Mouse (Mus musculus): ENCODE measurements around the gene Auts2. TPM values are rescaled to one million over a fixed set of nuclear protein-coding genes. Genes with fewer than 3 reads are reported as not detected.

The Auts2 gene
- polyA plus RNA-seq, 1 experiment from 2014 or later, result 76.2 TPM

DNA sequence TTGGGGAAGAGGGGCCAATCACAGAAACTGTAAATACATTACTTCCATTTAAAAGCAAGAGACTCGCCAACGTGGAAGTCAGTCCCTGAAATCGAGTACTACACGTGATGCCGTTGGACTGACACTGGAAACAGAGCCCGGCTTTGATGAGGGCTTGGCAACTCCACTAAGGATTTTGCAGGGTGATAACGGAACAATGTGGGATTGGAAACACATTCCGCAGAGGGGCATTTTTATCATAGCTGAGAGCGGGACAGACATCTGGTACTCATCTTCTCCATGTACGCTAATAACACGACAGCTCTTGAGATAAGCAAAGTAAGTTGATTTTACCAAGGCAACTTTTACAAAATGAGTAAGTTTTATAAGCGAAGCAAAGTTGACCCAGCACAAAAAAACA, 514.1 kb downstream of the Auts2 start:
- Histone ChIP-seq H3K36me3 (no peaks in the 10 kb centered on the region), H3K4me2 (no peak overlapping the region), H3K4me1 (replicated peaks) (peaks cover 37% of the 10 kb centered on the region), H3K27ac (replicated peaks) (no peak overlapping the region), H3K27me3 (no peaks in the 10 kb centered on the region), H3K4me3 (no peak overlapping the region), H3K9me3 (no peaks in the 10 kb centered on the region), H3K9ac (no peak overlapping the region)
- ATAC-seq (ENCODE audit: low FRiP score, low read depth), result no peak
- 77% methylated on average over 12 of the region's 12 CpGs for WGBS

DNA sequence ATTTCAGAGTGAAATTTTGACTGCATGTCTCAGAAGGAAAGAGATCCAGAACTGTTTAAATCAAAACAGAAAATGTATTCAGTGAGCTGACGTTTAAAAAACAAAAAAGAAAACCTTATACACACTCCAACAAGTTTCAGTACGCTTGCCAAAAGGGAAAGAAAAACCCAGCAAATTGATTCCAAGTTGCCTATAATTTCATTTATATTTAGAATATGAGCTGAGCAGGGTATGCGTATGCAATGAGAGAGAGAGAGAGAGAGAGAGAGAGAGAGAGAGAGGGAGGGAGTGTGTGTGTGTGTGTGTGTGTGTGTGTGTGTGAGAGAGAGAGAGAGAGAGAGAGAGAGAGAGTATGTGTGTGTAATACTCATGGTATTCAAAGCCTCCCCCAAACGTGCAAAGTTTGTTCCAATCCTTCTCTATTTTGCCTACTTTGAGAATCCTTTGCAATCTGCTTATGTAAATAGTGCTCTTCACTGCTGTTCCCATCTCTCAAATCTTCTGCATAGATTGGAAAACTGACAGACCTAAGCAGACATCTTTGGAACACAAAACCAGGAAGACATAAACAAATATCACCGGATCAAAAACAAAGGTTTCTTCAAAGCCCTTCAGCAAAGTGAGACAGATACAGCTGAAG, 515.2 kb downstream of the Auts2 start:
- WGBS, result 79% methylated on average over 5 of the region's 5 CpGs
- no peak overlapping the region for H3K9ac ChIP-seq
- H3K4me3 ChIP-seq, result no peak overlapping the region
- H3K4me1 ChIP-seq (replicated peaks), result peaks cover 27% of the 10 kb centered on the region
- ATAC-seq (ENCODE audit: low FRiP score, low read depth), result no peak
- no peaks in the 10 kb centered on the region for H3K36me3 ChIP-seq
- no peak overlapping the region for H3K4me2 ChIP-seq
- H3K27me3 ChIP-seq, result no peaks in the 10 kb centered on the region
- no peaks in the 10 kb centered on the region for H3K9me3 ChIP-seq
- H3K27ac ChIP-seq (replicated peaks), result no peak overlapping the region

DNA sequence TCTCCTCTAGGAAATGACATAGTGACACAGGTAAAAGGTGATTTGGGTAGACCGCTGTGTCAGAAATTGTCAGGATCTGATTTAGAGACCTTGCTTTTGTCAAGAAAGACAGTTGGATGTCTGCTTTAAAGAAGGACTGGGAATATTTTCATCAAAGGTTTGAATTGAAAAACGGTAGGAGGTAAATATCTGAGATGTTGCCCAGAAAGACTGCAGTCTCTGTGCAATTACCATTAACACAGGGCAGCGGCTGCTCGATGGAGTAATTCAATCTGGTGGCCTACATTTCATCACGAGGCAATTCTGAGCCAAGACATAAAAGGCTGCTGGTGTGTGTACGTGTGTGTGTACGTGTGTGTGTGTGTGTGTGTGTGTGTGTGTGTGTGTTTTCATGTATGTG, 529.8 kb downstream of the Auts2 start:
- Histone ChIP-seq H3K9me3 (no peaks in the 10 kb centered on the region), H3K27me3 (no peaks in the 10 kb centered on the region)
- WGBS, result 49% methylated on average over 7 of the region's 7 CpGs

DNA sequence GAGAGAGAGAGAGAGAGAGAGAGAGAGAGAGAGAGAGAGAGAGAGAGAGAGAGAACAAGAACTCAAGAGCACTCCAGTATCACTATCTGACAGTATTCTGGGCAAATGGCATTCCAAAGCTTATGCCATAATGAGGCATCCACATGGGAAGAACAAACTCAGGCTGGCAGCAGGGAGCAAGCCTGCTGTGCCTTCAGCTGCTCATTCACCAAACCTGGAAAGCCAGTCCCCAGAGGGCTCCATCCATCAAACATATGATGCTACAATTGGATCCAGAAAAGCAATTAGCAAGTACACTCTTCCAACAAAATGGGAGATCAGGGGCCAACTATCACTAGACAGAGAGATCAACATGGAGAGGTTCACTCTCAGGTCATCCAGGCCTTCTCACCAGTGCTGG, 531.3 kb downstream of the Auts2 start:
- no peak for ATAC-seq (ENCODE audit: low FRiP score, low read depth)

More for the DNA sequence above, 529.8 kb downstream of the Auts2 start:
- no peak overlapping the region for H3K4me2 ChIP-seq
- H3K4me3 ChIP-seq, result no peak overlapping the region
- H3K9ac ChIP-seq, result no peak overlapping the region
- no peak for ATAC-seq (ENCODE audit: low FRiP score, low read depth)
- no peaks in the 10 kb centered on the region for H3K4me1 ChIP-seq (replicated peaks)
- no peak overlapping the region for H3K27ac ChIP-seq (replicated peaks)
- H3K36me3 ChIP-seq, result no peaks in the 10 kb centered on the region

DNA sequence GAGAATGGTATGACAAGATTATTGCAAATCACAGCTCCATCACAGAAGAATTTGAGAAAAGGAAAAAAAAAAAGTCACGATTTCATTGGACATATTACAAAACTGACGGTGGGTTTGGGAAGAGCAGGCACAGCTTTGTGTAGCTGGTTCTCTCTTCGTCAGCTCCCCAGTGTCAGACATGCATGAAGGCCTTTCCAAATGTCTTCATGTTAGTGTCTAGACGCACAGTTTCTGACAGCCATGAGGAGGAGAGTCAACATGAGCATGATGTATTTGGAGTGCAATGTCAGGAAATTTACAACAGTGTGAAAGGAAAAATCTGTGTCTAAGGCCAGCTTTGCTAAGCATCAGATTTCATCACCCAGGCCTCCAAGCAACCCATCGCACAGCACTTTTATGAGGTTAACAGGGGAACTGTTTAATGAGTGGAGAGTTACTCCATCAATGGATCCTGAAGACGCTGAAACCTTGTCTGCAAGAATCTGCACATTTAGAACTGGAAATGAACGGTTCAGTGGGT, 534.4 kb downstream of the Auts2 start:
- Histone ChIP-seq H3K4me2 (no peak overlapping the region), H3K4me1 (replicated peaks) (no peaks in the 10 kb centered on the region), H3K9me3 (no peaks in the 10 kb centered on the region), H3K27ac (replicated peaks) (no peak overlapping the region), H3K9ac (no peak overlapping the region), H3K4me3 (no peak overlapping the region), H3K36me3 (no peaks in the 10 kb centered on the region), H3K27me3 (no peaks in the 10 kb centered on the region)
- WGBS, result 75% methylated on average over 7 of the region's 7 CpGs
- ATAC-seq (ENCODE audit: low FRiP score, low read depth), result no peak

More for the DNA sequence above, 531.3 kb downstream of the Auts2 start:
- H3K27me3 ChIP-seq, result no peaks in the 10 kb centered on the region
- H3K4me3 ChIP-seq, result no peak overlapping the region
- H3K4me1 ChIP-seq (replicated peaks), result no peaks in the 10 kb centered on the region
- no peak overlapping the region for H3K27ac ChIP-seq (replicated peaks)
- no peaks in the 10 kb centered on the region for H3K36me3 ChIP-seq
- no peak overlapping the region for H3K4me2 ChIP-seq
- H3K9ac ChIP-seq, result no peak overlapping the region
- H3K9me3 ChIP-seq, result no peaks in the 10 kb centered on the region

DNA sequence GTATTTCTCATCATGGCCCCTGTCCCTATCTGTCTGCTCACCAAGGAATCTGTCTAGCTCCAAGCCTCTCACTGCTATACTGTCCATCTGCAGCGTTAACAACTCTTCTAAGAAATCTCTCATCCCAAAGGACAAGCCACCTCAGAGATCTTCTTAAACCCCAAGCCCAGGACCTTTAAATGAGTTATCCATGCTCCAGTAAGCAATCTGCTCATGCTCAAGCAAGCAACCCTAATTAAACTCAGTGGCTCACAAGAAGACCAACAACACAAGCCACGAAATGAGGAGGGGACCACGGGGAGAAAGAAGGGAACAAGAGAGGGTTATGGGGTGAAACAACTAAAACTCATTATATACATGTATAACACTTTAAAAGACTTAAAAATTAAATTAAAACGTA, 535.2 kb downstream of the Auts2 start:
- Histone ChIP-seq H3K36me3 (no peaks in the 10 kb centered on the region), H3K4me1 (replicated peaks) (no peaks in the 10 kb centered on the region), H3K9ac (no peak overlapping the region), H3K27me3 (no peaks in the 10 kb centered on the region), H3K4me3 (no peak overlapping the region), H3K27ac (replicated peaks) (no peak overlapping the region), H3K4me2 (no peak overlapping the region), H3K9me3 (no peaks in the 10 kb centered on the region)
- 82% methylated on average over 4 of the region's 4 CpGs for WGBS
- no peak for ATAC-seq (ENCODE audit: low FRiP score, low read depth)

DNA sequence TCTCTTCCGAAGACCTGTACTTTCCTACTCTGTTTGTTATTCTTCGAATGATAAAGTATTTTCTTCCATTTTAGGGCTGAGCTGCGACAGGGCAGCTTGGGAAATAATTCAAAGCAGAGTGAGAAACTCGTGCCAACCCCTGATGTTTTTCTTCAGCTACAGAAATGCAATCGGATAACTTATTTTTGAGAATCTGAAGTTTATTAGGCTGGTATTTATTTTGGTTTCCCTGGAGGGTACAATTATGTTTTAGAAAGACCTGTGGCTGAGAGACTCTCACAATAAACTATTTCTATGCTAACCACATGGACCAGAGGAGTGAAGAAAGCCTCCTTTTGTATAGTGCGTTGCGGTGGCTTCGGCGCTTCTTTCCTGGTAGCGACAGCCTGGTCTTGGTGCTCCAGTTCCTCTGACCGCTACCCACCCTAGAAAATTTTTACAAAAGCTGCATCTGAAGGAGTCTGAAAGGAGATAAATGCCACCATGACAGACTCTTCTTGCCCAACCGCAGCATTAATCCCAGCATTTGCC, 550.4 kb downstream of the Auts2 start:
- ATAC-seq (ENCODE audit: low FRiP score, low read depth), result no peak
- Histone ChIP-seq H3K27me3 (no peaks in the 10 kb centered on the region), H3K4me3 (no peak overlapping the region), H3K4me2 (no peak overlapping the region), H3K9ac (no peak overlapping the region), H3K9me3 (no peaks in the 10 kb centered on the region), H3K27ac (replicated peaks) (no peak overlapping the region), H3K4me1 (replicated peaks) (peaks cover 5% of the 10 kb centered on the region), H3K36me3 (no peaks in the 10 kb centered on the region)
- 77% methylated on average over 12 of the region's 12 CpGs for WGBS

DNA sequence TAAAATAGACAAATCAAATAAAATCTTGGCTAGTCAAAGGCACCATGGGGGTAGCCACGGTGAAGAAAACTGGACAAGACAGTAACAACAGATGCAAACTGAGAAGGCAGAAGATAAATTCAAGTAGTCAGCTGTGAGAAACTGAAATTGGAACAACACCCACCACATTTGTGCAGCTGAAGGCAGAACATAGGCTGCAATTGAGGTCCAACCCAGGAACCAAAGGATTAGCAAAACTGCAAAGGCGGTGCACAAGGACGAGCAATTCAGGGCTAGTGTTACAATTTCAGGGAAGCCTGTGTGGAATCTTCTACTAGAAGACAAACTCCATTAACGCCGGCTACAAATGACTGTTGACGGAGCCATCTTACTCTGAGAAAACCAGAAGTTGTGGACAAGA, 550.9 kb downstream of the Auts2 start:
- peaks cover 5% of the 10 kb centered on the region for H3K4me1 ChIP-seq (replicated peaks)
- no peaks in the 10 kb centered on the region for H3K36me3 ChIP-seq
- H3K4me3 ChIP-seq, result no peak overlapping the region
- H3K9ac ChIP-seq, result no peak overlapping the region
- 86% methylated on average over 6 of the region's 6 CpGs for WGBS
- no peaks in the 10 kb centered on the region for H3K9me3 ChIP-seq
- no peaks in the 10 kb centered on the region for H3K27me3 ChIP-seq
- no peak overlapping the region for H3K4me2 ChIP-seq
- no peak for ATAC-seq (ENCODE audit: low FRiP score, low read depth)
- H3K27ac ChIP-seq (replicated peaks), result no peak overlapping the region

DNA sequence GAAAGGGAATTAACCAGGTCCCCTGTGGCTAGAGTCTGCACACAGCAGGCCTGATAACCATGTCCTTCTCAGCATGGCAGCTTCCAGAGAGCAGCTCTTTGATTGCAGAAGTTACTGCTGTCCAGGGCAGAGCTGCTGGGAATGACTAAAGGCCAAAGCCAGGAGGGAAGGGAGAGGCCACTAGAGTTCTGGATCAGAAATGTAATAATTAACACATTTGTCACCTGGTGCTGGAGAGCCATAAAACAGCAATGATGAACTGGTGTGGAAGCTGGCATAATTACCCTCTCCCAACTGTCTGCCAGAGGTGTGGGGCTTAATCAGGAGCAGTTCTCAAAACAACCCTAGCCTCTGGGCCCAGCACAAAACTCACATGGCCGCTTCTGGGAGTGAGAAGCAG, 552.6 kb downstream of the Auts2 start:
- WGBS, result 69% methylated on average over 1 of the region's 1 CpGs
- no peak overlapping the region for H3K4me2 ChIP-seq
- H3K36me3 ChIP-seq, result no peaks in the 10 kb centered on the region
- peaks cover 5% of the 10 kb centered on the region for H3K4me1 ChIP-seq (replicated peaks)
- ATAC-seq (ENCODE audit: low FRiP score, low read depth), result no peak
- no peak overlapping the region for H3K27ac ChIP-seq (replicated peaks)
- no peaks in the 10 kb centered on the region for H3K9me3 ChIP-seq
- H3K27me3 ChIP-seq, result no peaks in the 10 kb centered on the region
- H3K4me3 ChIP-seq, result no peak overlapping the region
- H3K9ac ChIP-seq, result no peak overlapping the region

DNA sequence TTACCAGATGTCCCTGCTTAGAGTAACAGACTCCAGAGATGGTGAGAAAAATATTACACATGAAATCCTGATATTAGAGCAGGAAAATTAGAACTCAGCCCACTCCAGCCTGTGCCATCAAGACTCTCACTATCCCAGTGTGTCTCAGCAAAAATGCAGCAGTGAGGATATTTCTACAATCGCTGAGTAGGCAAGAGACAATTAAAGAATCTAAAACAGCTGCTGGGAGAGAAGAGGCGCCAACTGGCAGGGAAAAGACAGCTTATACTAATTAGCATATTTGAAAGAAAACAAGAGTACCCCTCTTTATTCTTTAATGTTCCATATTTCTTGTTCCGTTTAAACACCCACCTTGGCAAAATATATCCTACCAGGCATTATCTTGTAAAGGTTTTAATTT, 561.7 kb downstream of the Auts2 start:
- no peak for ATAC-seq (ENCODE audit: low FRiP score, low read depth)
- Histone ChIP-seq H3K4me1 (replicated peaks) (peaks cover 13% of the 10 kb centered on the region; the same call in 1 of the 2 replicates), H3K4me3 (no peak overlapping the region), H3K27ac (replicated peaks) (no peak overlapping the region), H3K4me2 (no peak overlapping the region), H3K36me3 (no peaks in the 10 kb centered on the region), H3K9me3 (no peaks in the 10 kb centered on the region), H3K27me3 (no peaks in the 10 kb centered on the region), H3K9ac (no peak overlapping the region)
- 62% methylated on average over 3 of the region's 3 CpGs for WGBS

DNA sequence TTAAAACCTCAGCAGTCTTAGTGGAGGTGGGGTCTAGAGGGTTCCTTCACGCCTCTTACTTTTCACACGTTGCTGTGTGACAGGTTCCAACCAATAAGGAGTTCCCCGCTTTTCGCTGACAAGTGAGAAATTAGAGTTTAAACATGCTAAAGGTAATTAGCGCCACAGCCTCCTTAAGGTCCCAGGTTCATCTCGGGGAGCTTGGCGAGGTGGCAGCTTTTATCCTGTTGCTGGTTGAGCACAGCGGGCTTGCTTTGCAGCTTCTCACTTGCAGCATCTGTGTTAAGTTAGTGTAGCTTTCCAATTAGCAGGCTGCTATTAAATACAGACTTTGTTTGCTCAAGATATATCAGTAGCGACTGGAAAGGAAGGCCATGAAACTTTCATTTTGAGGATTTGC, 564.2 kb downstream of the Auts2 start:
- H3K9me3 ChIP-seq, result no peaks in the 10 kb centered on the region
- no peak overlapping the region for H3K4me3 ChIP-seq
- 65% methylated on average over 9 of the region's 9 CpGs for WGBS
- H3K4me2 ChIP-seq, result no peak overlapping the region
- no peak for ATAC-seq (ENCODE audit: low FRiP score, low read depth)
- H3K4me1 ChIP-seq (replicated peaks), result peaks cover 13% of the 10 kb centered on the region; the same call in 1 of the 2 replicates
- no peaks in the 10 kb centered on the region for H3K27me3 ChIP-seq
- no peak overlapping the region for H3K27ac ChIP-seq (replicated peaks)
- no peak overlapping the region for H3K9ac ChIP-seq
- no peaks in the 10 kb centered on the region for H3K36me3 ChIP-seq

DNA sequence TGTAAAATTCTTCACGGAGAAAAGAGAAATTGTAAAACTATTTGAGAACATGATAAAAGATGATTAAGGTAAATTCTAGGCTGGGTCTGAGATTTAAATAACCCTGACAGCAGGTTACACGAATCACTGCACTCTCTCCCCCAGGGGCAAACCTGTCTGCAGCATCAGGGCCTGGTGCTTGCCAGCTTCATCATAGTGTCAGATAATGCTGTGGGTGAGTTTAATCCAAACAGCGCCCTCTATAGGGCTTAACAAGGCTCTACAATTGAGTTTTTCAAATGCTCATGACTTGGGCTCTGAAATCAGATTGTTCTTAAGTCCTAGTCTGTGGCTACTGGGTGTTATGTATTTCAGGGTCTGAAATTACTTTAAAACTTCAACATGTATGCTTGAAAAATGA, 565.6 kb downstream of the Auts2 start:
- H3K9me3 ChIP-seq, result no peaks in the 10 kb centered on the region
- no peak overlapping the region for H3K4me3 ChIP-seq
- no peaks in the 10 kb centered on the region for H3K36me3 ChIP-seq
- no peaks in the 10 kb centered on the region for H3K27me3 ChIP-seq
- H3K9ac ChIP-seq, result no peak overlapping the region
- H3K27ac ChIP-seq (replicated peaks), result no peak overlapping the region
- 54% methylated on average over 3 of the region's 3 CpGs for whole genome bisulfite sequencing
- H3K4me1 ChIP-seq (replicated peaks), result peaks cover 9% of the 10 kb centered on the region; the same call in 1 of the 2 replicates
- no peak for ATAC-seq (ENCODE audit: low FRiP score, low read depth)
- H3K4me2 ChIP-seq, result no peak overlapping the region

DNA sequence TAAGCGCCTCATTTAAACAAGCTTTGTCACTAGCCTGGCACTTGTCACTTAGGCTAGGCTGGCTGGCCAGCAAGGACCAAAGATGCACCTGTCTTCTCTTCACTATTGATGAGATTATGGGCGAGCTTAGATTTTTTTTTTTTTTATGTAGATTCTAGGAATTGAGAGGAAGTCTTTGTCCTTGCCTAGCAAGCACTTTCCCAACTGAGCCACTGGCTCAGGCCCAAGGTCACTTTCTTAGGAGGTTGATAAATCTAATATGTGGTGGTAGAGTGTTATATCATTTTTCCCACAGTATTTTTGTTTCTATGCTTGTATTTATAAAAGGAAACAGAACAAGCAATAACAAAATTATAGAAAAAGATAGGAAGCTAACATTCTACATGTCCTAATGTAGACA, 571.2 kb downstream of the Auts2 start:
- no peaks in the 10 kb centered on the region for H3K27me3 ChIP-seq
- no peaks in the 10 kb centered on the region for H3K9me3 ChIP-seq
- H3K4me2 ChIP-seq, result no peak overlapping the region
- WGBS, result 90% methylated on average over 2 of the region's 2 CpGs
- H3K4me3 ChIP-seq, result no peak overlapping the region
- H3K4me1 ChIP-seq (replicated peaks), result peaks cover 21% of the 10 kb centered on the region
- no peak for ATAC-seq (ENCODE audit: low FRiP score, low read depth)
- no peak overlapping the region for H3K9ac ChIP-seq
- no peak overlapping the region for H3K27ac ChIP-seq (replicated peaks)
- H3K36me3 ChIP-seq, result no peaks in the 10 kb centered on the region
